Mouse (Mus musculus) effector memory CD4-positive, alpha-beta T cell, adult 5 months (primary cell): Measurements from ENCODE around the gene Adat1. TPM values are rescaled to one million over a fixed set of nuclear protein-coding genes. Genes with fewer than 3 reads are reported as not detected.

Source experiments
- polyA plus RNA-seq: library from polyadenylated mRNA; unstranded; fragments of 100-300 nt; shearing (Covaris generic); gene quantifications from one replicate; pipeline ENCODE4 v1.2.1, GENCODE M21; 2017

Adat1 gene
- polyA plus RNA-seq, result 4.3 TPM

DNA sequence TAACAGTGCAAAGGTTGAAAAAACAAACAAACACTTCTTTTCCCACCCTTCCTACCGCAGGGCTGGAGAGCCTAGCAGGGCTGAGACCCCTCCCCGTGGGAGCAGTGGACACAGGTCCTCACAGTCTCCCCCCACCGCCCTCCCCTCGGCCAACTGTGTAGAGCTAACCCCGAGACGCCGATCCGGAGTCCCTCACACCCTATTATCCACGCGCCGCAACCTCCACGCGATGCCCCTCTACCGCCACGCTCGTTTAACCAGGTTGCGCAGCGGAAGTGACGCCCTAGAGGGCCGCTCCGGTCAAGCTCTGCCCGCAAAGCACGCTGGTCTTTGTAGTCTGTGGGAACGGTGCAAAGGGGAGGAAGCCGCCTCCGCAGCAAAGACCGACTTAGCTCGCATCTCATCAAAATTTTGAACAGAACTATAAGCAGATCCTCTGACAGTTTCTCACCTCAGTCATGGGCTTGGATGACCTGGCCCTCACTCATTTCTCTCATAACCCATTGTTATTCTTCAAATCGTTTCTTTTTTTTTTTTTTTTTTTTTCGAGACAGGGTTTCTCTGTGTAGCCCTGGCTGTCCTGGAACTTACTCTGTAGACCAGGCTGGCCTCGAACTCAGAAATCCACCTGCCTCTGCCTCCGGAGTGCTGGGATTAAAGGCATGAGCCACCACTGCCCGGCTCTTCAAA, at the start of gene Adat1:
Gene Adat1, minus strand, starts transcription at position 290 of the 690 bp plus-strand sequence.

GRCm38 (mm10) chr8:112014936-112015335, 22.8 kb upstream of the Adat1 start, which contains the start of gene Gm6793:
Gene Gm6793 (minus strand): TSS chr8:112015036.

DNA sequence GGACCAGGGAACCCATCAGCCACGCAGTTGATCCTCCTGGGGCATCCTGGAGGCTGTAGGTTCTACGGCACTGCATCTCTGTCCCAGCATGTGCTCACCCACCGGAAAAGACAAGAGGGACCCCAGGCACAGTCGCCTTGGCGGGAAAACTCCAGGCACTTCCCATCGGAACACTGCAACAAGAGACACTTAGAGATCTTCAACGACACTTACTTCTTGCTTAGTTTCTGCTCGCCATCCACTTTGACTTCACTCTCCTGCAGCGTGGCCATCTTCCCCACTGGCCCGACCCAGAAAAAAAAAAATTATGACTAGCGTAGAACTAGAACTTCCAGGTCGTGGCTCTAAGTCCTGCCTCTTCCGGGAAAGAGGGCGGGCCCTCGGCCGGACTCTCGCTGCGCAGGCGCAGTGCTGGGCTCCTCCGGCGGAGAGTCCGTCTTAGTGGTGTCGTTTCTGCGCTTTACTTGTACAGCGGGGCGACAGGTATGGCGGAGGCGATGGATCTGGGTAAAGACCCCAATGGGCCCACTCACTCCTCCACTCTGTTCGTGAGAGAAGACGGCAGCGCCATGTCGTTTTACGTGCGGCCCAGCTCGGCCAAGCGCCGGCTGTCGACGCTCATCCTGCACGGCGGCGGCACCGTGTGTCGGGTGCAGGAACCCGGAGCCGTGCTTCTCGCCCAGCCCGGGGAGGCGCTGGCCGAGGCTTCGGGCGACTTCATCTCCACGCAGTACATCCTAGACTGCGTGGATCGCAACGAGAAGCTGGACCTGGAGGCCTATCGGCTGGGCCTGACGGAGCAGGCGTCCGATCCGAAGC, 19.1 kb upstream of the Adat1 start, which contains the start of the genes Kars and Terf2ip:
Gene Kars, minus strand, starts transcription at position 327 of the 819 bp plus-strand sequence.
Gene Terf2ip, plus strand, starts transcription at position 402 of the 819 bp plus-strand sequence.

DNA sequence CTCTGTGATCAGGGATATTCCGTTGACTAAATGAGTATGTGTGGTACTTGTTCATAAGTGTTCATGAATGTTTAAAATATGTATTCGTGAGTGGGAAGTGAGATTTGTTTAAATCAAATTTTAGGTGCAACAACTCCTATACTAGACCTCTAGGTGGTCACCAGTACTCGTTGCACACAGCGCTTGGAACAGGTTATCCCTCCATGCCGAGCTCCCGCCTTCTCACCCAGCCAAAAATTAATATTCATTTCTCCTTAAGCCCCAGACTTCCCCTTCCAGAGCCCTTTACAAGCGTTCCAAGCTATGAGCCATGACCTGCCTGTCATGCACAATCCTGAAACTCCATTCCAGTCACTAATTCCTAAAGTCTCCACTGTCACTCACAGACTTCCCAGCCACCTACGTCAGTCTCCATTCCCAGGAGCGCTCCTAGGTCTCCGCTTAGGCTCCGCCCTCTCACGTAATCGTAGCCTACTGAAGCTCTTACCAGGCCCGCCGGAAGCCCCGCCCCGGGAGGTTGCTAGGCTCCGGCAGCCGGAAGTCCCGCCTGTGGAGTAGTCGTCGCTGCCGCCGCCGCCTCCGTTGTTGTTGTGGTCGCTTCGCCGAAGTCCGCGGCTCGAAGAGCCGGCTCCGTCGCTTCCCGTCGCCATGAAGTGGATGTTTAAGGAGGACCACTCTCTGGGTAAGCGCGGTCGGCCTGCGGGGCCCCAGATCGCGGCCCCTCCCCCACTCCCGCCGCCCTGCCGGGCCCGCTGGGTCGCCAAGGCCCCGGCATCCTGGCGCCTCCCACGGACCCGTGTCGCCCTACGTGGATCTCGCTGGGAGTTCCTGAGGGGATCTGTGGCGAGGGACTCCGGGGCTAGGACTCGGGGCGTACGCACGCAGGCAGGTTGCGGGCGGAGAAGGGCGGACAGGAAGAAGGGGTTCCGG, 51.7 kb downstream of the Adat1 start, which contains the start of gene Gabarapl2:
Gene Gabarapl2, plus strand, starts transcription at position 533 of the 930 bp plus-strand sequence.

GRCm38 (mm10) chr8:111933348-111934076, 58.6 kb downstream of the Adat1 start, which contains the start of gene Tmem231:
Gene Tmem231 (minus strand): TSS chr8:111933881.

Other genes starting within 250 kb of the Adat1 start
- gene Bcar1, start 248.5 kb downstream of the Adat1 start, polyA plus RNA-seq, result 0.37 TPM
- 53.4 TPM for gene Cfdp1, start 138.0 kb downstream of the Adat1 start, polyA plus RNA-seq
- 1.4 TPM for gene Tmem170, start 115.6 kb downstream of the Adat1 start, polyA plus RNA-seq
- not detected for gene Chst5, start 81.9 kb downstream of the Adat1 start, polyA plus RNA-seq
- 1.0 TPM for gene Tmem231, start 58.4 kb downstream of the Adat1 start, polyA plus RNA-seq
- gene Gabarapl2, start 51.6 kb downstream of the Adat1 start, polyA plus RNA-seq, result 279 TPM
- gene Kars, start 19.0 kb upstream of the Adat1 start, polyA plus RNA-seq, result 73.6 TPM
- gene Terf2ip, start 19.1 kb upstream of the Adat1 start, polyA plus RNA-seq, result 16.3 TPM
- 1.5 TPM for gene Gm6793, start 22.7 kb upstream of the Adat1 start, polyA plus RNA-seq